Mouse (Mus musculus): ENCODE results near the gene Smap2.

DNA sequence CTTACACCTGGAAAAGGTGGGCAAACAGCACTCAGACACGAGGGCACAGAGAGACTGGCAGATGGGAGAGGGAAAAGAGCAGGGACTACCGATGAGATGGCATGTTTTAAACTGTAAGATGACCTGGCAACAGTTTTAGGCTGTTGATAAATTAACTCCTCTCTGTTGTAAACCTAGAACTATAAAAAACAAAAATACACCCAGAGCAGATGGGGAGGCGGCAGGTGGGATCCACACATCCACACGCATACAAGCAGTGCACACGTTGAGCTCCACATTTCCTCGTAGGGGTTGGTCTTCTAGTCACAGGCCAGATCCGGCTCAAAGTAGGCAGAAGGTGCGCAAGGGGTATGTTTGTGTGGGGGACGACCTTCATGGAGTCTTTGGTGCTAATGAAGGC is 48.6 kb downstream of the Smap2 start:
- no peak for TF ChIP-seq CTCF (IDR thresholded peaks at IDR 0.05; ENCODE audit: borderline replicate concordance, insufficient read depth, low read length)
- TF ChIP-seq POLR2A (IDR thresholded peaks at IDR 0.05; ENCODE audit: low read depth, low read length) = no peak

Measured in embryonic fibroblast, embryonic 13.5 days (primary cell).